Mouse (Mus musculus) adrenal gland, adult 18-20 months (tissue): ENCODE data around the gene Fcmr. TPM values are rescaled to one million over a fixed set of nuclear protein-coding genes. Genes with fewer than 3 reads are reported as not detected.

Experiments
- DNase-seq, 2 experiments: peaks; one replicate each; pipeline ENCODE4 v3.0.0; 2021 to 2022; ENCODE audit warnings: low spot score in 2 of 2
- long read RNA-seq, 2 experiments: library from polyadenylated mRNA; stranded (forward); transcript quantifications; one replicate each; pipeline ENCODE4 v2.0.0; 2021
- total RNA-seq, 2 experiments: library from RNA; stranded (reverse); gene quantifications; 1 replicate in 1 of 2; 2 replicates in 1 of 2; pipeline ENCODE4 v1.2.3; 2021

Fcmr gene
- under 1 TPM; 0.35 to 0.53 TPM for total RNA-seq
- long read RNA-seq, experiment 1, result 0 reads
- long read RNA-seq, experiment 2, partial matches to known transcripts, result 0 of 3 reads
- long read RNA-seq, experiment 2, other reads (novel, unspliced or antisense), result 0 of 3 reads

- DNase-seq, result no peak
Observed at GRCm38 (mm10) chr1:130865541-130866221, at the start of gene Fcmr. Gene Fcmr (plus strand): TSS chr1:130865669.

GRCm38 (mm10) chr1:130819737-130820136, 45.7 kb upstream of the Fcmr start:
- no peak for DNase-seq

GRCm38 (mm10) chr1:130820316-130821148, 44.9 kb upstream of the Fcmr start:
- DNase-seq, result no peak

GRCm38 (mm10) chr1:130821149-130821471, 44.4 kb upstream of the Fcmr start:
- DNase-seq, result no peak

GRCm38 (mm10) chr1:130821911-130822625, 43.4 kb upstream of the Fcmr start:
- DNase-seq, result no peak

GRCm38 (mm10) chr1:130826448-130826847, 39.0 kb upstream of the Fcmr start, which contains the start of gene Pigr:
Gene Pigr (plus strand): TSS chr1:130826684.
- DNase-seq, result no peak

- DNase-seq, result no peak
Observed at GRCm38 (mm10) chr1:130828656-130829055, 36.8 kb upstream of the Fcmr start.

GRCm38 (mm10) chr1:130829906-130830830, 35.3 kb upstream of the Fcmr start:
- no peak for DNase-seq

- DNase-seq, result no peak
Observed at GRCm38 (mm10) chr1:130832230-130833149, 33.0 kb upstream of the Fcmr start.

GRCm38 (mm10) chr1:130835161-130835936, 30.1 kb upstream of the Fcmr start:
- no peak for DNase-seq

GRCm38 (mm10) chr1:130838288-130838687, 27.2 kb upstream of the Fcmr start:
- DNase-seq, result no peak

- DNase-seq, result no peak
Observed at GRCm38 (mm10) chr1:130840599-130841379, 24.7 kb upstream of the Fcmr start.

GRCm38 (mm10) chr1:130841621-130842020, 23.8 kb upstream of the Fcmr start:
- DNase-seq, result no peak

GRCm38 (mm10) chr1:130844516-130844915, 21.0 kb upstream of the Fcmr start:
- DNase-seq, result no peak

- no peak for DNase-seq
Observed at GRCm38 (mm10) chr1:130849530-130850214, 15.8 kb upstream of the Fcmr start.

GRCm38 (mm10) chr1:130850405-130850804, 15.1 kb upstream of the Fcmr start:
- no peak for DNase-seq

- no peak for DNase-seq
Observed at GRCm38 (mm10) chr1:130854819-130855218, 10.7 kb upstream of the Fcmr start.
